Mouse (Mus musculus): ENCODE data around the gene Fam162b. TPM values are rescaled to one million over a fixed set of nuclear protein-coding genes. Genes with fewer than 3 reads are reported as not detected.

Gene Fam162b
- not detected in 2 replicates for polyA plus RNA-seq (2012)

DNA sequence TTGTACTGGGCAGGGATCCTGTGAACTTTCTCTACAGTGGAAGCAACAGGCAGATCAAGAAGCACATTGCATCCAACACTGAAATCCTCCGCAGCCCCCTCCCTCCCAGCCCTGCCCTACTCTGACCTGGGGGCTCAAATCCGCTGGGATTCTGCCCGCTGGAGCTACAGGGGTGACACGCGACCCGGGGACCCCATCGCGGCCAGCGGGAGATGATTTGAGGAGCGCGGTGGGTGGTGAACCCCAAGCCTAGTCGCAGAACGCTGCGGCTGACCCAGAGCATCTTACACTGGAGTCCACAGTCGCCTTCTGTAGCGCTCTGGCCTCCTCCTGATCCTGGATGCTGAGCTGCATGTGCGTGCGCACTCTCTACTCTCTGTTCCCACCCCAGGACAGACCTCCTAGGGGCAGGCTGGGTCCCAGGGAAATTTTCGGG lies at the start of gene Fam162b:
Fam162b (minus strand) TSS at position 379 of the 436 bp plus-strand sequence.
- no peak for TF ChIP-seq GATA1 (IDR thresholded peaks at IDR 0.05; ENCODE audit: low read length)

- no peak for TF ChIP-seq GATA1 (IDR thresholded peaks at IDR 0.05; ENCODE audit: low read length)
These were observed 41.3 kb upstream of the Fam162b start, which contains the start of gene Gprc6a for GRCm38 (mm10) chr10:51631411-51632136. Gene Gprc6a (minus strand): TSS chr10:51631461.

DNA sequence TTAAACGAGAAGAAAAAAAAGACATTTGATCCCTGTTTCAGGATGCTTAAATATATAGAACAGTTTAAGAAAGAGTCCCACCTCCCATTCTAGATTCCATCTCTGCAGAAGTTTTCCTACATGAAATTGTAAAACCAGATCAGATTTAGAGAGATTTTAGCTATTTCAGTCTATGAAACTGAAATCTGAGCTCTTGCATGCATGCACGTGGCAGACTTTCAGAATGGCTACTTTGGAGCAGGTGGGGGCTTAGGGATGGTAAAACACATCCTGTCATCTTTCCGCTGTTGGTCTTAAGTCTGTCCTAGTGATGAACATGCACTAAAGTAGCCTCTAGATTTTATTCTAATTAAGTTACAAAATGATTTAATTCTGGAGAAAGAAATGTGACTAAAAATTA lies 30.9 kb upstream of the Fam162b start:
- no peak for TF ChIP-seq GATA1 (IDR thresholded peaks at IDR 0.05; ENCODE audit: low read length)

DNA sequence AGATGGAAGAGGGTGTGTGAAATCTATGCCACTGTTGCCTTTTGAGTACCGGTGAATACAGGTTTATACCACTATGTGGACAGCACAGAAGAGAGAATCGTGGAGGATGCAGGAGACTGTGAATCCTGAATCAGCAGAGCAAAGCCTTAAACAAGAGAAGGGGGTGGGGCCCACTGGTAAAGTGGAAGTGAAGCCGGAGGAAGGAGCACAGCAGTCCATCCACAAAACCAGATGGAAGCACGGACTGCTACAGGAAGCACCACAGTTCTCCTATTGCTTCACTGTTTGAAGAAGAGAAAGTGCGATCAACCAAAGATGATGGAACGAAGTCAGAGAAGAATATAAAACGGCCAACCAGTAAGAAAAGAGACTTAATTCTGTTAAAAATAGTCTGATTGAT lies 29.8 kb upstream of the Fam162b start:
- no peak for TF ChIP-seq GATA1 (IDR thresholded peaks at IDR 0.05; ENCODE audit: low read length)

DNA sequence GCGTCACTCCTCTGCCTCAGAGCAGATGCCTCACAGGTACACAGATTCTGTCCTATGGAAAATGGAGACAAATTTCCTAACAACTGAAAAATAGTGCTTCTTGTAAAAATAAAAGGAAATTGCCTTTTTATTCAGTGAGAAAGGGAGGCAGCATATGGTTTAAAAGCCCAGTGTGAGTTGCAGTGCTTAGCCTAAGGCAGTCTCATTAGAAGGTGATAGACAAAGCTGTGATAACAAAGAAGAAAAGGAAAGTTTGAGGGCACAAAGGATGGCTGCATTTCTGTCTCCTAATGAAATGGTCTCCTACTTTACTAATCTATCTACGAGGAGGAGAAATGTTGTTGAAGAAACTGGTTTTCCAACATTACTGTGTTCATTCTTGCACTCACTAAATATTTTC lies 28.2 kb upstream of the Fam162b start:
- no peak for TF ChIP-seq GATA1 (IDR thresholded peaks at IDR 0.05; ENCODE audit: low read length)

GRCm38 (mm10) chr10:51614826-51615590 lies 24.7 kb upstream of the Fam162b start:
- TF ChIP-seq GATA1 (IDR thresholded peaks at IDR 0.05; ENCODE audit: low read length): no peak

GRCm38 (mm10) chr10:51613421-51613820 lies 23.1 kb upstream of the Fam162b start:
- no peak for TF ChIP-seq GATA1 (IDR thresholded peaks at IDR 0.05; ENCODE audit: low read length)

GRCm38 (mm10) chr10:51611969-51612682 lies 21.8 kb upstream of the Fam162b start:
- no peak for TF ChIP-seq GATA1 (IDR thresholded peaks at IDR 0.05; ENCODE audit: low read length)

- TF ChIP-seq GATA1 (IDR thresholded peaks at IDR 0.05; ENCODE audit: low read length): no peak
These were observed 19.6 kb upstream of the Fam162b start for GRCm38 (mm10) chr10:51609741-51610425.

- TF ChIP-seq GATA1 (IDR thresholded peaks at IDR 0.05; ENCODE audit: low read length): no peak
These were observed 6.8 kb upstream of the Fam162b start for GRCm38 (mm10) chr10:51596928-51597635.

- TF ChIP-seq GATA1 (IDR thresholded peaks at IDR 0.05; ENCODE audit: low read length): no peak
These were observed 4.9 kb upstream of the Fam162b start for GRCm38 (mm10) chr10:51595001-51595931.

- TF ChIP-seq GATA1 (IDR thresholded peaks at IDR 0.05; ENCODE audit: low read length): no peak
These were observed 1.3 kb upstream of the Fam162b start for GRCm38 (mm10) chr10:51591574-51591973.

DNA sequence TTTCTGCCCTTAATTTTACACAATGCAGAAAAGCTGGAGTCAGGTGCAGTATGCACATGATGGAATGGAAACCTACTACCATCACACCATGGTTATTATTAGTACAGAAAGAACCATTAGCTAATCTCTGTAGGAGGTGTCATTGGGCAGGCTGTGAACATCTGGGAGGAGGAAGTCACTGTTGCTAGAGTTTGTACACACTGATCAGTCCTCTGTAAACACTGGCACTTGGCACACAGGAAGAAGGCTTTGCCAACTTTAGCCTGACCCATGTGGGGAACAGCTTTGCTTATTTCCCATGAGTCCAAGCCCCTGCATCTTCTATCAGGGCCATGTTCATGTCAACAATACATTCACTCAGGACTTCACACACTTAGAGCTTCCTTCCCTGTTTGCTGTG lies 5.4 kb downstream of the Fam162b start:
- TF ChIP-seq GATA1 (IDR thresholded peaks at IDR 0.05; ENCODE audit: low read length): no peak

DNA sequence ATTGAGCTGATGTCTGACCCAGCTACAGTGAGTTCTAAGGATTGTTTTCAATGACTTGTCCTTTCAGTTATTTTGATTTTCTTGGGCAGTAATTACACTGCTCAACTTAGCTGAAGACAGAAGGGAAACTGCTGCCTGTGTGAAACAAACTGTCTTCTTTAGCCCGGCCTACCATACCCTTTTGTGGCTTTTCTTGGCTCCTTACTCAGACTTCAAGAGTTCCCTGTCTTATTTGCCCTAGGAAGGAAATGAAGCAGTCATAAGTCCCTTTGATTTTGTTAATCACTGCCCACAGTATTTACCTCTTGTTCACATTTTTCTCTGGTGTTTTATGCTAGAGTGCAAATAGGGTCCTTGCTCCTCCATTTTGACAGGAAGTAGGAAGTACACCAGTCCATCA lies 5.9 kb downstream of the Fam162b start:
- no peak for TF ChIP-seq GATA1 (IDR thresholded peaks at IDR 0.05; ENCODE audit: low read length)

Data from G1E-ER4 (cell line).